Mouse (Mus musculus) thymus, postnatal 25 days (tissue): ENCODE data around the gene Tagap1.
"Not testable (repeated sequence)": the region's sequence is repeated elsewhere in the genome, so short reads cannot be mapped to it uniquely, and the experiment has no call there.

Source experiments
- DNase-seq: peaks from one replicate; pipeline ENCODE4 v3.0.0; 2022

Tagap1 gene

GRCm38 (mm10) chr17:6960776-6961175, at the start of gene Tagap1:
Gene Tagap1, minus strand, starts transcription at chr17:6961156.
- peak; percentile 69 for DNase-seq

- DNase-seq: not testable (repeated sequence)
These were observed 48.9 kb upstream of the Tagap1 start for GRCm38 (mm10) chr17:7009901-7010300.

- DNase-seq: not testable (repeated sequence)
These were observed 48.5 kb upstream of the Tagap1 start for GRCm38 (mm10) chr17:7009440-7009839.

DNA sequence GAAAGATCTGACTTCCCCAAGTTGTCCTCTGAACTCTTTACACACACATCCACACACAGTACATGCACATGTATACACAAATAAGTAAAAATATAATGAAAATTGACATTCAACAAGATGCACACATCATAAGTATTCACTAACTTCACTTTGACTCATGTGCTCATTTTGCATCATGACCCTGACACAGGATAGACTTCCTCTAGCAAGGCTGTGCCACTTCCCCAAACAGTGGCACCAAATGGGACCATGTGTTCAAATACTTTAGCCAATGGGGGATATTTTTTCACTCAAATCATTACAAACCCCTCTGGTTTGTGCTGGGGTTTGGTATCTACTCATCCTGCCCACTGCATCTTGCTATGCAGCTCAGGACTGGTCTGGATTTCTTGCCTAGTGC, 47.9 kb upstream of the Tagap1 start:
- not testable (repeated sequence) for DNase-seq

DNA sequence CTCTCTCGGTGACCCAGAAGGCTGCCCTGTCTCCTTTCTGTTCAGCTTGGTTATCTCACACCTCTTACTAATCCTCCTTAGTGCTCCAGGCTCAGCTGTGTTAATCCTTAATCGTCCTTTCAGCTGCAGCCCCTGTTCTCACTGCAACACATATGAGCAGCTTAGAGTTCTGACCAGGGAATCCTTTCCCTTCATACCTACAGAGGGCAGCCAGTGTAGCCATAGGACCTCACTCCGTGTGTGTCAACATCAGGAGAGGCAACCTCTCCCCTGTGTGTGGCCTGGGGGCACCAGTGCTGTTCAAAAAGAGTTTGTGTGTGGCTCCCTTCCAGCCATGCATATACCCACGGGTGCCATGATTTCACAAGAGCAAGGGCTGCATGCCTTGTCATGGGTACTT, 44.7 kb upstream of the Tagap1 start:
- DNase-seq: not testable (repeated sequence)

DNA sequence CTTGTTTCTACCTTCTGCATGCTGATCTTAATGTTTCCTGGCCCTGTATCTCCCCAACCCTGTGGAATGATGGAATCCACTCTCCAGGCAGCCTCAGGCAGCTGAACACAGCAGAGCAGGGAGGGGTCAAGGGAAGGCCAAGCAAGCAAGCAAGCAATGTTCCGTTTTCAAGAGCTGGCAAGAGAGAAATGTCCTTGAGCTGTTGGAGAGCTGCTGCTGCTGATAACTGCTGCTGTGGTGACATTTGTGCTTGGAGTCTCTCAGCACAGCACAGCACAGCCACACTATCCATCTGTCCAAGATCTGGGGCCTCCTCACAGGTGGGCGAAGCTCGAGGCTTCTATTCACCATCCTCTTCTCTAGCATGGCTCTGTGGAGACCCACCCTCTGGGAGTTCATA, 42.4 kb upstream of the Tagap1 start:
- not testable (repeated sequence) for DNase-seq

DNA sequence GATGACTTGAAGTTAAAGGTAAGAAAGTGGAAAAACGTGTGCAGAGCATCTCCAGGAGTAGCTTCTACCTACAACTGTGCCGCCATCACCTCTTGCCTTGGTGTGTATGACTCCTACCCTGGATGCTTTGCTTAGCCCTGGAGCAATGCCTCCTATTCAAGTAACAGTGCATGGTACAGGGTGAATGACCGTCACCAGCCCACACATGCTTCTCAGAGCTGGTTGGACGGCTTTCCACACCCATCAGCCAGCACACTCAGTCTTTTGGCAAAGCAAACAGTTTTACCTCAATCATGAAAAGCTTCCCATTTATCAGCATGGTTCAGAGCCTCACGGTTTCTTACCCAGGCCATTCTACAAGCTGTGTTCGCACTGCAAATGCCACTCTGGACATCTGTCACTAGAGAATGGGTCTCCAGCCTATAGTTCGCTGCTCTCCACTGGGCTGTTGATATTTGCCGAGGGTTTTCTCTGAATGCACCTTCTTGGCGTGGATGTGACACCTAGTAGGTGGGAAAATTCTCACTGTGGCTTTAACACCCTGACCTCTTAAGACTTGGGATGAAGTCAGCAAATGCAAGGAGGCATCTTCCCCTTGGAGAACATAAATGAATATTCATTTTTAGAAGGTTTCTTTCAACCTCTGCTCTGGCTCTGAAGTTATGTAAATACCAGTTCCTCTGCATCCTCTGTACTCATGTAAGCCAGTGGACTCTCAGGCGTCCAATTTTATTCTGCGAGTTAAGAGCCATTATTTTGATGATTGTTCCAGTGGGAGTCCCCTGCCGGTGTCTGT, 41.0 kb upstream of the Tagap1 start:
- not testable (repeated sequence) for DNase-seq

GRCm38 (mm10) chr17:6997778-6998490, 37.0 kb upstream of the Tagap1 start:
- not testable (repeated sequence) for DNase-seq

DNA sequence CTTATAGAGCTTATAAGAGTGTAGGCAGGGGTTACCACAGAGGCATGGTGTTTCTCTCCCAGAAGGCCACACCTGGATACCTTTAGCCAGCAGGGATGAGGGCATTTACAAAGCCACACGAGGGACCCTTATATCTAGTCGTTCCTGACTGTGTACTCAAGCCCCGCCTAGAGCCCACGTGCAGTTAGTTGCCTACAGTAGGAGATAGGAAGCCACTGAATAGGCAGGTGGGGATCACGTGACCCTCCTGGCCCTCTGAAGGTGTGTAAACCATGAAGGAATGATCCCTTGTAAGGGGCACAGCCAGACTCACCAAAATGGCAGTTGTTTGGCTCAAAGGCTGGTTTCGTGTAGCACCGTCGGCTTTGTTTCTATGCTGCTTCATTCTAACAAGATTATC, 35.9 kb upstream of the Tagap1 start:
- DNase-seq: not testable (repeated sequence)

- DNase-seq: not testable (repeated sequence)
These were observed 34.5 kb upstream of the Tagap1 start for GRCm38 (mm10) chr17:6995504-6995903.

DNA sequence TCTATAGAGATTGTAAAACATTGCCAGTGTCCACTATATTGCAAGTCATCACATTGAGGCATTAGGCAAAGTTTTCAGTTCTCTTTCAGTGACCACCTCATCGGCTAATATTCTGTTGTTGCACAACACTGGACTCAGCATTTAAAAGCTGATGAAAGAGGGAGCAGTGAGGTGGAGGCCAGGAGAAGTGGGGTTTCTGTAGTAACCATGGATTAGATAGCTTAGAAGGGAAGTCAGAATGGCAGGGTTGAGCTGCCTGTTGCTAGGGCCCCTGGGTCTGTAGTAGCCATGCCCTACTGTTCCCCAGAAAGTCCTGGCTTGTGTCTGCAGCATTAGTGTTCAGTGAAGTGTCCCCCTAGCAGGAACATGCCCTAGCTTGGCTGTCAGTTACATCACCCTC, 25.2 kb upstream of the Tagap1 start:
- DNase-seq: not testable (repeated sequence)

DNA sequence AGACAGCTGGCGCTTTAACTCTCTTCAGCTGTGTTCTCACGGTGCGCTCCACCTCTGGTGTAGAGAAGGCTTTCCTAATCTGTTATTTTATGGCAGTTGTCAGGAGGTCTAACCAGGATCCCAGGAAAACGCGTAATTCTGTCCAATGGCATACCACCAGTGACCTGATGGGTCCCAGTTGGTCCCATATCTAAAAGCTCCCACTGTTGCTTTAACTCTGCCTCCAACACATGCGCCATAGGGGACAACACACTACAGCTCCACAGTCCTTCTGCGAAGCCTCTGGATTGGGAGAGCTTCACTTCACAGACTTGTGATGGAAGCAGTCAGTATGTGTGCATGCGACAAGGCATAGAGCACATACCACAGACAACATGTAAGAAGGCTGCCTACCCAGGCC, 19.2 kb upstream of the Tagap1 start:
- DNase-seq: not testable (repeated sequence)

DNA sequence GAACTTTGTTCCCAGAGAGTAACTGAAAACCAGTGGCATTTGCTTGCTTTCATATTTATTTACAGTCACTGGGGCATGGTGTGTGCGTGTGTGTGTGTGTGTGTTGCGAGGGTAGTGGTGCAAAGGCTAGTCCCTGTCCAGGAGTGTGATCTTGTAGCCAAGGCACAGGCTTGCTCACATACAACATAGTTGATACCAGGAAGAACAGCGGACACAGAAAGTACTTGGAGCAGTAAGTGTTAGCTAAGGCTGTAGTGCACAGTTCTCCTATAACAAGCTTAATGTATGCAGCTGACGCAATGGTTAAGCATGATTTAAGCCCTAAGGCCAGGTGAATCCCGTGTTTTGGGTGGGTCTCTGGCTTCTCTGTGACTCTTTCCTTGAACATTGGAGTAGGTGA, 18.4 kb upstream of the Tagap1 start:
- DNase-seq: not testable (repeated sequence)

- DNase-seq: peak; percentile 77
These were observed 17.6 kb upstream of the Tagap1 start, which contains the start of gene Gm49721 for GRCm38 (mm10) chr17:6978287-6979248. Gene Gm49721, plus strand, starts transcription at chr17:6978904.

DNA sequence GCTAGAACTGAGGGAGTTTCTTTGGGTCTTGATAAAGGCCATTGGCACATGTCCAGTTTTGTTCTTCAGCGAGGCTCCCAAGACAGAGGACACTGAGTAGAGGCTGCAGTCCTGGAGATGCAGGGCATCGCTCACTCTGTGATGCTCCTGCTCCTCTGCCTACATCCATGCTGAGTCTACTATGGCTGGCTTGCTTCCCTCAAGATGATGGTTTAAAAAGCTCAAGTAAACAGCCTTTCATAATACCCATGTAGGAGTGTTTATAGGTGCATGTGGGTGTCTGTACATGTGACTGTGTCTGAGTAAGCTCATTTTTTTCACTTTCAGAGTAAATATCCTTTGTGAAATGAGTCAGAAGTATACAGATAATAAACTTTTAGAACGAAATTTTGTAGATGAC, 14.0 kb upstream of the Tagap1 start:
- not testable (repeated sequence) for DNase-seq

GRCm38 (mm10) chr17:6972836-6973396, 12.0 kb upstream of the Tagap1 start:
- not testable (repeated sequence) for DNase-seq

DNA sequence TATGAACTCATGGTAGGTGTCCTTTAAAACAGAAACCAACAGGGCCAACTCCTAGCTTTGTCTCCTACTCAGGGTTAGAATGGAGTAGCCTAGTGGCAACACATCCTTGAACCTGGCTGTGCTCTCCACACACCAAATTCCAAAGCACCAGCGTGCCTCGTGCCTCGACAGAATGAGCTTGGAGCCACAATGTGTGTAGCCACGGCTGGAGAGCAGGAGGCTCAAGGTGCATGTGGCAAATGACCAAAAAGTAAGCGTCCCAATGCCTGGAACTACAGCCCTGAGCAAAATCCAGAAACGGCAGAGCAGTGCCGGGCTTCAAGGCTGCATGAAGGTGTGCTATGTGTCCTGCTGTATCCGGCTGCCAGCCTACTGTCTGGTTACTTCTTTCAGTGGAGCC, 10.3 kb upstream of the Tagap1 start:
- DNase-seq: not testable (repeated sequence)

DNA sequence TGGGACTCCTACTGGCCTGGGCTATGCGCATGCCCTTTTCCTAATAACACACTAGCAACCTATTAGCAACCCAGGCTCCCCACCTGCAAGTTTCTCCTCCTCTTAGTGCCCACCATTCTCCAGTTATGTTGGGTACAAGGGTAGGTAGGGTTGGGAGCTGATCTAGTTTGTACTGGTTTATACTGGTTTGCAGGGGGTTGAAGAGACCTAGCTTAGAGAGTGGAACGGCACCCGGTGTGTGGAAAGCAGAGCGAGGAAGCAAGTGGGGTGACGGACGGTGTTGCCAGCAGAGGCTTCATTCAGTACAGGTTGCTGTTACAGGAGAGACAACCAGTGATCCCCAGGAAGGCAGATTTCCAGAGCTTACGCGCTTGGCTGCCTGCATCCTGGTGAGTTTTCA, 9.4 kb upstream of the Tagap1 start, which contains the start of gene Rnaset2b:
Gene Rnaset2b, plus strand, starts transcription at position 301 of the 400 bp plus-strand sequence.
- not testable (repeated sequence) for DNase-seq

GRCm38 (mm10) chr17:6967673-6968072, 6.7 kb upstream of the Tagap1 start:
- DNase-seq: not testable (repeated sequence)

GRCm38 (mm10) chr17:6965364-6965763, 4.4 kb upstream of the Tagap1 start:
- peak; percentile 49 for DNase-seq

DNA sequence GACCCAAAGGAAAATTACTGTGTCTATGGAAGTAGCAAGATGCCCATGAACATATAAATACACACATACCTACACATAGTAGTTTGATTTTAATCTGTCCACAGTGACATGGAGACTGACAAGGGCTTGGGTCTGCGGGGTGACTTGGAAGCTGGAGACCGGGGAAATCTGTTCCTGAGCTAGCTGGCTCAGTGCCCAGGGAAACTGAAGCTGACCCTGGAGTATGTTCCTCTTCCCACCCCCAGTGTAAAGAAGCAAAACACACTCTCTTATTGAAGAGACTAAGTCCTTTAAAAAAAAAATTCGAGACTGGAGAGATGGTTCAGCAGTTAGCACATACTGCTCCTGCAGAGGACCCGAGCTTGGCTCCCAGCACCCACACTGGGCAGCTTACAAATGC, 2.0 kb upstream of the Tagap1 start:
- DNase-seq: not testable (repeated sequence)

DNA sequence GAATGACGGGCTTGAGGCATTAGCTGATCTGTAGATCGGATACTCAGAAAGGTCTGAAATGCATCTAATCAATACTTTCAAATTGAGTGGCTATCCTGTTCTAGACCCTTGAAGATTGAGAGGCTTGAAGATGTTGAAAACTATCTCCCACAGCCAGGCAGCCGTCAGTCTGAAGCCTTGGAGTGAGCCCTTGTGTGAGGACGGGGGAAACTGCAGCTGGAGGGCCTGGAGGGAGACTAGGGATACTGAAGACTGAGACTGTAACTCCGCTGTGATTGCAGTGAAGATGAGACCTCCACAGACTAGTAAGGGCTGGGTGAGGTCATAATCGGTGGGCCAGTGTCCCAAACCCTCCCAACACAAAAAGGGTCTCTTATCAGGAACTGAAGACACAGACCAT, 1.4 kb upstream of the Tagap1 start:
- peak; percentile 32 for DNase-seq
